Mouse (Mus musculus): ENCODE data around the gene Cabp7. TPM values are rescaled to one million over a fixed set of nuclear protein-coding genes. Genes with fewer than 3 reads are reported as not detected.

The Cabp7 gene
- total RNA-seq (2021): 1 to 10 TPM; 4.5 to 5.5 TPM

DNA sequence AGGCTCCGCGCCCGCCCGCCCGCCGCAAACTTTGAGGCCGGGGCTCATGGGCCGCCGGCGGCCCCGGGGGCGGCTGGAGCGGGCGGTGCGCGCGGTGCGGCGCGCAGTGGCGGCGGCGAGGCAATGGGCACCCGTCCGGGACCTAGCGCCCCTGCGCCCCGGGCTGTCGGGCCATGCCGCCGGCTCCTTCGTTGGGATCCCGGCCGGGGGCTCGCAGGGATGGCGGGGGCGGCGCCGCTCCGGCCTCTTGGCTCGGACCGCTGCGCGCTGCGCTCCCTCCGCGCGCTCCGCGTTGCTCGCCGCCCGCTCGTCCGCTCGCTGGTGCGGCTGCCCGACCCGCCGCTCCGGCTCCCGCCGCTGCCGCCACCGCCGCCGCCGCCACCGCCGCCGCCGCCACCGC lies at the start of gene Cabp7:
Cabp7 (minus strand) TSS at position 46 of the 400 bp plus-strand sequence.
- intact Hi-C loops (cut with DNase I): loop anchor here (5.0 kb wide), 1 partner anchor 66 kb away; no protein-coding TSS in a partner anchor
- DNase-seq (ENCODE audit: extremely low spot score in 1 of 2, low spot score in 2 of 2): no peak

DNA sequence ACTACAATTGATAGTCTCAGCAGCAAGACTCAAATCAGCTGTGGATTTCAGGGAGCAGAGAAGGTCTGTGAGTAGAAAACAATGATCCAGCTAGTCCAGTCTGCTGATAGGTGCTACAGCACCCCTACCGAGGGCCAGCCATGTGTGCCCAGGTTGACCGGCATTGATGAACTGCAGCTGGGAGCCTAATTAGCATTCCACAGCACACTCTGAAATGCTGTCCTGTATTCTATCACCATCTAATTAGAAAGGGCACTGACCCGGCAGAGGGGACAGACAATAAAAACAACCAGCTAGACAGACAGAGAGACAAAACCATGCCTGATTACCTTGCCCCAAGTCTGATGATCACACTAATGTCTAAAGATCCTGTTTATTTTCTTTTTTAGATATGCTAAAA lies 46.4 kb upstream of the Cabp7 start:
- intact Hi-C loops (cut with DNase I): no loop called here
- no peak for DNase-seq (ENCODE audit: extremely low spot score in 1 of 2, low spot score in 2 of 2)

DNA sequence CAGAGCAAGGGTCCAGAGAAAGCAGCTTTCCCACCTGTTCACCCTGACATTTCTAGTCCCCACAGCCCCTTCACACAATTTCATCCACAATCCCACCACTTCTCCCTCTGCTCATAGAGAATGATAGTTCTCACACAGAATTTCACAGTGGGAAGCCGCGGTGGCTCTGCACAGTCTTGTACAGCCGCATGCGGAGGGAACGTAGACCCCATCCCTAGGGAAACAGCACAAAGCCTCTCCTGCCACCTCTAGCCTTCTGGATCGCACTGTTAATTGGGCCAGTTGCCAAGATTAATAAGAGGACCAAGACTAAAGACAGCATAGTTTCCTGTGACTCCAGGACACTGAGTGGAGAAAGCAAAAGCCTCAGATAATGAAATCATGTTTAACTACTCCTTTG lies 45.0 kb upstream of the Cabp7 start:
- no peak for DNase-seq (ENCODE audit: extremely low spot score in 1 of 2, low spot score in 2 of 2)
- intact Hi-C loops (cut with DNase I): no loop called here

DNA sequence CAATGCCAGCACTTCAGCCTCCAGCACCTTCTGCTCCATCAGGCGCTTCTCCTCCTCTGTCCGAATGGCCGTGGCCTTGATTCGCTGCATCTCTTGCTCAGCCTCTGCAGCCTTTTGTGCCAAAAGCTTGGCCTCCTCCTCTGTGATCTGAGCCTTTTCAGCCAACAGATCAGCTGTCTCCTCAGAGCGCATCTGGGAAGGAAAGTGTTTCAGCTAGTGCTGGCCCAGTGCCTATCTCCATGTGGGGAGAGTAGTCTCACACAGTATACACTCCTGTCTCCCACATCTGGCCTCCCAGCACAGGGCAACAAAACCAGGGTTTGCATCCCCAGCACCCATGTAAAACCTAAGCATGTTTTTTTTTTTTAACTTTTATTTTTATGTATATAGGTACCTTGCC lies 43.1 kb upstream of the Cabp7 start:
- DNase-seq (ENCODE audit: extremely low spot score in 1 of 2, low spot score in 2 of 2): no peak
- intact Hi-C loops (cut with DNase I): no loop called here

DNA sequence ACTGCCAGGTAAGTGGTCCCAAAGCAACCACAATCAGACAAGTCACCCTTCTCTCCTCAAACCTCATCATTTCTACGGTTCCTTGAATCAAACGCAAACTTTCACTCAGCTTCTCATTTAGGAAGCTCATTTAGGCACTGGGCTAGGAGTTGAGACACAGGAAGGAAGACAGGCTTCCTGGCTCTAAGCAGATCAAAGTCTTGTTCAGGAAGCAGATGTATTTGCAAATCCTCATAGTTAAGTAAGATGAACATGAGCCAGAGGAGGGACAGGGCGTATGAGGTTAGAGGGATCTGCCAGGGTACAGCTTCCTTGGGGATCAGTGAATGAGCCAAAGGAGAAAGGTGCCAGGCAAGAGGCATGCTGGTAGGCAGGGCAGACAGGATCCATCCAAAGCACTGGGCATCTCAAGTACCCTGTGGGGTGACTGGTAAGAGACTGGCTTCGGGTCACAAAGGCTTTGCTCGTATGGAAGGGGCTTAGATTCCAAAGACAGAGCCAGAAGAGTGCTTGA lies 38.1 kb upstream of the Cabp7 start:
- no peak for DNase-seq (ENCODE audit: extremely low spot score in 1 of 2, low spot score in 2 of 2)

DNA sequence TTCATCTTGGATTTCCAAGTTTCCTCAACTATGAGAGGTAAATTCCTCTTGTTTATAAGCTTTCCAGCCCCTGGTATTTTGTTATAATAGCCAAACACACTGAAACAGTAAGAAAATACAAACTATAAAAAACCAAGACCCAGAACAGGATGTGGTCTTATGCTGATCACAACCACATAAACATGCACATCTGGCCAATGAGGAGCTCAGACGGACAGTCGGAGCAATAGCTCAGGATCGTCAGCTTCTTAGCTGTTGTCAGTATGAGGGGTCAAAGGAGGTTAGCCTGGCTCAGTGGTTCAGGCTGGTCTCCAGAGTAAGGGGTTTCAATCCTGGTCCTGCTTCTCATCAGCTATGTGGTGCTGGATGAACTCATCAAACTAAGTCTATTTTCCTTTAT lies 36.5 kb upstream of the Cabp7 start:
- no peak for DNase-seq (ENCODE audit: extremely low spot score in 1 of 2, low spot score in 2 of 2)
- intact Hi-C loops (cut with DNase I): no loop called here

More for the DNA sequence above, 38.1 kb upstream of the Cabp7 start:
- intact Hi-C loops (cut with DNase I): no loop called here

DNA sequence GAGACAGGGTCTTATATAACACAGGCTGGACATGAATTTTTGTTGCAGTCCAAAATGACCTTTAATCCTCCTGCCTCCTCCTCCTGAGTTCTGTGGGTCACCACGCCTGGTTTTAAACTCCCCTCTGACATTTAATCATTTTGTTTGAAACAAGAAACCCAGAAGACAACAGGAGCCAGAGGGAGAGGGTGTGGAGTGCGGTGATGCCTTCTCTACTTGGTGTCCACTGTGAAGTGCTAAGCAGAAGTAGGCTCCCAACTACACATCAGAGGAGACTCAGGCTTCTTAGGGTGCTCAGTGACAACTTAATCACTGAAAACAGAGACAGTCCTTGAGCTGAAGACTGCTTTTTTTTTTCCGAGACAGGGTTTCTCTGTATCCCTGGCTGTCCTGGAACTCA lies 34.3 kb upstream of the Cabp7 start:
- intact Hi-C loops (cut with DNase I): no loop called here
- no peak for DNase-seq (ENCODE audit: extremely low spot score in 1 of 2, low spot score in 2 of 2)

DNA sequence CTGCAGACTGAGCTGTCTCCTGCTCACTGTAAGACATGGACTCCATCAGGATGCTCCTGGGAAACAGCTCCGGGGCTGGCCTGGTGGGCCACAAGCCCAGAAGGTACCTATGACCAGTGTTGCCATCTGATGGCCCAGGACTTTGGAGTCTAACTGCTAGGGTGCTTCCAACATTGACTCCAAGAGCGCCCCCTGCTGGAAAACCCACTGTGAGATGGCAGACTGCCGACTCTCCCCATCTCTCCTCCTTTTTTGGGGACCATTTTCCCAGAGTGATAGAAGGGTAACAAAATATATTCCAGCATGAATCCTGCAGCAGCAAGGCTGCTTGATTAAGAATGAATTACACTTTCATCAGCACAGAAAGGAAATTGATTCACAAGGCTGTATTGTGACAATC lies 26.3 kb upstream of the Cabp7 start:
- DNase-seq (ENCODE audit: extremely low spot score in 1 of 2, low spot score in 2 of 2): peak in 1 of 2 experiments; percentile 67
- intact Hi-C loops (cut with DNase I): no loop called here

DNA sequence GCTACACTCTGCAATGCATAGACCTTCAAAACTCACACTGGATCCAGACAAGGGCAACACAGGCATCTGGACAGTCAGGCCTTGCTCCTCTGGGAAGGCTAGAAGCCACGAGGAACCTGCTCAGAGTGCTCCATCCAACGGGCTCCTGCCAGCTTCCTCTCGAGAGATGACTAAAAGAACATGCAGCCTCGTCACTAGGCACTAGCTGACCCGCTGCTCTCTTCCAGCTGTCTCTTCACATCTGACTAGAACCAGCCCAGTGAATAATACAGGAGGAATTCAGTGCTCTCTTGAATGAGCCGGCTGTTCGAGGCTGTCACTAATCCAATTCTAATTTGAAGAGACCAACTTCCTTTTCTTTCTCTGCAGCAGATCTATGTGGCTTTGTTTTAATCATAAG lies 25.2 kb upstream of the Cabp7 start:
- no peak for DNase-seq (ENCODE audit: extremely low spot score in 1 of 2, low spot score in 2 of 2)
- intact Hi-C loops (cut with DNase I): no loop called here

DNA sequence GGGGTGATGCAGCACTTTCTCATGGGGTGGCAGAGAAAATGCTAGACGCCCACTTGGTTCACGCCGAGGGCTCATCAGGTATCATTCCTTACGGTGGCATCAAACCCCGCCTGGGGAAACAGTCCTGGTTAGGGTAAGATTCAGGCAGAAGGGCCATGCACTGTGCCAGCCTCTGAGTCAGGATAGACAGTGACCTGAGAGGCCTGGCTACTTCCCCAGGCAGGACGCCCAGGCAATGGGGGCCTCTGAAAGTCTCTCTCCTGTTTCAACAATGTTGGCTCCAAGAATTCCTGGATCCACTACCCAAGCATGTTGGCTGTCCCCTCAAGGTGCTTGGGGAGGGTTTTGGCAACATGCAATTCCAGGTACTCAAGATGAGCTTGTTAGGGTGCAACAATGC lies 23.3 kb upstream of the Cabp7 start:
- no peak for DNase-seq (ENCODE audit: extremely low spot score in 1 of 2, low spot score in 2 of 2)
- intact Hi-C loops (cut with DNase I): no loop called here

DNA sequence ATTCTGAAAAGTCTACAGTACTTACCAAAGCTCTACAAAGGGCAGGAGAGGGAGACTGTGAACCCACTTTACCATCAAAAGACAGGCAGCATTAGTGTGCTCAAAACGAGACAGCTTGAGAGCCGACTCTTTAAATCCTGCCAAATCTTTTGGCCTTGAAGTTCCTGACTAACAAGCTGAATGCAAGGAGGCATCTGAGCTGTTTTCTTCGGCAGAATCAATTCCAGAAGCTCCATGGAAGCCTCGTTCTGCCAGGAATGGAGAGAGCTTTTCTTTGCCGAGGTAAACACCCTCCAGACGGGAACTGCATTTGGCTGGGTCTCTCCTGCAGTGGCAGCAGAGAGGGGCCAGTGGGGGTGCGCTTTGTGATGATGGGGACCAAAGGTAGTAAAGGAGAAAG lies 22.7 kb upstream of the Cabp7 start:
- DNase-seq (ENCODE audit: extremely low spot score in 1 of 2, low spot score in 2 of 2): peak in 1 of 2 experiments; percentile 36
- intact Hi-C loops (cut with DNase I): no loop called here

DNA sequence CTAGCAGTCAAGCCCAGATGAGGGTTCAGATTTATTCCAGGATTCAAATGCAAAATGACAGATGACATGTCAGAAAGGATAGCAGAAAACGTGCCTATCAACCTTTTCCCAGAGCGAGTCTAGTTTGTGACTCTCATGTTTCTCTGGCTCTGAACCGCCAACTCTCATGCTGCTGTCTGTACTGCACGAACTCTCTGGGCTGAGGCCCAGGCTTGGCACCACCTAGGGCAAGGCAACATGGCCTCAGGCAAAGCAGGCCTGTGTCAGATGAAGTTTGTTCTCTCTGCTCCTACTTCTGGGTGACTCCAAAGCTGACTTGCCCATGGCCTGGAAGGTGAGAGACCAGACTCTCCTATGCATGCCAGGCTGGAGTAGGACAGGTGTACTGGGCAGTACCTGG lies 21.8 kb upstream of the Cabp7 start:
- intact Hi-C loops (cut with DNase I): no loop called here
- no peak for DNase-seq (ENCODE audit: extremely low spot score in 1 of 2, low spot score in 2 of 2)

DNA sequence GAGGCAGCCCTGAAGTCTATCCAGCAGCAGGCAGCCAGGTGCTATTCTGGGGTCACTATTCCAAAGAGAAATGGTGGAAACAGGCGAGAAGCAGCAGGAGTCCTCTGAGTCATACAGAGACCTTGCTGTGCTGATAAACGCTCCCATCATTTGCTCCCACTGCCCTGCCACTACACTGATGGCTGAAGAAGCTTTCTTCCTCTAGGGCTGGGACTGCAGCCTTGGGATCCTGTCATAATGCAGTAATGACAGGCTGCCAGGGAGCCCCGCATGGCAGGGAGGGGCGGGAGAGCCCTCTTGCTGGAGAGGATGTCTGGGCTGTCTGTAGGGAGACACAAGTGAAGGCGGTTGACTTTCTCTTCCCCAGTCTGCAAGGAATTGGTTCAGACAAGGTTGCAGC lies 17.9 kb upstream of the Cabp7 start:
- intact Hi-C loops (cut with DNase I): no loop called here
- no peak for DNase-seq (ENCODE audit: extremely low spot score in 1 of 2, low spot score in 2 of 2)

DNA sequence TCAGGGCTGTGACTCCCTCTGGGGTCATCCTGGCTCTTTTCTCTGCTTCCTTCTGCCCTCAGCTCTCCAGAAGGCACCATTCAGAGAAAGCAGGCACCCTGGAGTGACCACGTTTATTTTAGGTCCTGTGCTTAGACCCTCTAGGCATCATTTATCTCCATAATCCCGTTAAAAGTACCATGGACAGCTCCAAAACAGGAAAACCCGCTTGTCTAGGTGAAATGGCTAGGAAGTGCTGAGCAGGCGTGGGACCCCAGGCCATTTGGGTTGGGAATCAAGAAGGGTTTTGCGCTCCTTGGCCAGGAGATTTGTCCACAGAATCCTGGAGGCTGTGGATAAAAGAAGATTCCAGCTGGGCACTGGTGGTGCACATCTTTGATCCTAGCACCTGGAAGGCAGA lies 17.1 kb upstream of the Cabp7 start:
- intact Hi-C loops (cut with DNase I): no loop called here
- no peak for DNase-seq (ENCODE audit: extremely low spot score in 1 of 2, low spot score in 2 of 2)

DNA sequence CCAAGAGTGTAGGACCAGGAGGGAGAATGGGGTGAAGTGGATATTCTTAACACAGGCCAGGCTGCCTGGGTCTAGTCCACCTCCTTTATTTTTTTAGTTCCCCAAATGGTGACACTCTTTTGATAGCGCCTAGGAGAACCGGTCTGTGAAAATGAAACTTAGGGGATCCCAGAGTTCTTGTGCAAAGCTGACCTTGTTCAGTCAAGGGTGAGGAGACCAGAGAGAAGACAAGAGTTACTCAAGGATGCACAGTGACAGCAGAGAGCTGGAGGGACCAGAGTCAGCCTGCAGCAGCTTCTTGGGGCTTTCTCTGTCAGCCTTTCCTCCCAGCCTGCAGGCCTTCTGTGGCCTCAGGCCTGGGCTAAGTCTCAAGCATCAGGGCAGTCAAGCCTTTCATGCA lies 15.9 kb upstream of the Cabp7 start:
- no peak for DNase-seq (ENCODE audit: extremely low spot score in 1 of 2, low spot score in 2 of 2)
- intact Hi-C loops (cut with DNase I): no loop called here

DNA sequence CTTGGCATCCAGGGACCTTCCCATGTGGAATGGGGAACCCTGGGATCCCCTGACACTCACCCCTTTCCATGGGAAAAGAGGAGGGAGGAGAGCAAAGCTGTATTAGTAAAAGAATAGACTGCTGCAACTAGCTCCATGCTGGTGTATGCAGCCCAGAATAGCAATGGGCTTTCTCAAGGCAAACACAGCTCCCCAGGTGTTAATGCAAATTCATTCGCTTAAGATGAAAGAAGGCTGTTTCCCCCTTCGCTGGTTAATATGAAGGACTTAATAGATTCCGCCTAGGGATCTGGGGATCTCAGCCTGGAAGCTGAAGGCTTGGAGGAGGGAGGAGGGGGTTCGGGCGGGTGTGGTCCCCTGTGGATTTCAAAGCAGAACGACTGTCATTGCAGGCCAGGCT lies 15.4 kb upstream of the Cabp7 start:
- DNase-seq (ENCODE audit: extremely low spot score in 1 of 2, low spot score in 2 of 2): no peak
- intact Hi-C loops (cut with DNase I): no loop called here

DNA sequence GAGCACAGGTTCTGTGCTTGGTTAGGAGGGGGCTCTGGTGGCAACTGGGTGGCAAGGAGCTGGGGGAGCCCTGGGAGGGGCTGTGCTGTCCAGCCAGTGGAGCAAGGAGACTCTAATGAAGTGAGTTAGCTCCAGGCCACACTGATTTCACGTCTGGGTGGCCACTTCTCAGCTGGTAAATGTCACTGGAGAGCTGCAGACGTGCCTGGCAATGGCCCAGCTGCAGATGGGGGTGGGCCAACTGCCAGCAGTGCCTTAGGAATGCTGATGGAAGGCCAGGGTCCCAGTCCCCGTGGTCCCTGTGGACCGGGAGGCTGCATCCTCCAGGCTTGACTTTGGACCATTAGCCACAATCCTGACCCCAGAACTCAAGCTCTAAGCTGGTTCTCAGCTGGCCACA lies 13.9 kb upstream of the Cabp7 start:
- peak in 1 of 2 experiments; percentile 55 for DNase-seq (ENCODE audit: extremely low spot score in 1 of 2, low spot score in 2 of 2)
- intact Hi-C loops (cut with DNase I): no loop called here

DNA sequence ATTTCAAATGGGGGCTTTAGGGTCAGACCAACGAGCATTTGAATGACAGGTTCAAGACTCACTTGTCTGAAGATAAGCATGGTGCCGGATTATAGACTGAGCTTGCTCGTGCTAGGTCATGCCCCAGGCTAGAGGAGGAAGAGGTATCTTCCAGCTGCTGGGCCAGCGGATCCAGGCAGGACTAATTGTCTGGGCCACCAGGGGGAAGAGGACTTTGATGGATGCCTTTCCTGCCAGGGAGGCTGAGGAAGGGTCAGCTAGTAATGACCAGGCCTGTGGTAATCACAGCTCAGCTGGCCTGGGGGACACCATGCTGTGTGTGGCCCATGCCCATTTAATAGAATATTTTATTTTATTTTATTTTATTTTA lies 11.2 kb upstream of the Cabp7 start:
- no peak for DNase-seq (ENCODE audit: extremely low spot score in 1 of 2, low spot score in 2 of 2)
- intact Hi-C loops (cut with DNase I): no loop called here

DNA sequence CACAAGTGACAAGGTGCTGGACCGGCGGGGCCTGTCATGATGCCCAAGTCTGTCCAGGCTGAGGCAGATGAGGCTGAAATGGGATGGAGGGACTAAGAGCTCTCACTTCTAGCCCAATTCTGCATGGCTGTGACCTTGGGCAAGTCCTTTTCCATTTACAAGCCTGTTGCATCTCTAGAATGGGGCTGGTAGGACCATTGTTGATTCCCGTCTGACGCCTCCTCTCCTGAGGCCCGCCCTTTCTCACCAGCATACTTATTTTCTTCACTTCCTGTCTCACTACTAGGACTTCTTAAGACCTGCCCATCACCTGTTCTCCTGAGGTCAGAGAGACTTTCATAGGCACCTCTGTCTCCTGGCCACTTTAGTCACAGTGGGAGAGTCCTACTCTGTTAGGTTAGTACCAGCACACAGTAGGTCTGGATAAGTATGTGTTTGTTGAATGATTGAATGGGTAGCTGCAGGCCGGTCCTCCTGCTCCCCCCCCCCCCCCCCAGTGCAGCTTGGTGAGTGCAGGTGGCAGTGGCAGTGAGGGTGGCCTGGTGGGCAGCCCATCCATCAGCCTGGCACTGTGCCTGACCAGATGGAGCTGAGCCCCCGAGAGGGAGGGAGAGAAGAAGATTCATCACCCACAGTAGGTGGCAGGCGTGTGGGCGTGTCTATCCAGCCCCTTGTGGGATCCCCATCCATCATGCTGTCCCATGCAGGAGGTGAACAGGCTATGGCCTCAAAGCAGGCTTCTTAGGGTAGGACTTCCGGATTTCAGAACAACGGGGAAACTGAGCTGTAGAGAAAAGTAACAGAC lies 10.6 kb upstream of the Cabp7 start:
- intact Hi-C loops (cut with DNase I): no loop called here
- DNase-seq (ENCODE audit: extremely low spot score in 1 of 2, low spot score in 2 of 2): no peak

DNA sequence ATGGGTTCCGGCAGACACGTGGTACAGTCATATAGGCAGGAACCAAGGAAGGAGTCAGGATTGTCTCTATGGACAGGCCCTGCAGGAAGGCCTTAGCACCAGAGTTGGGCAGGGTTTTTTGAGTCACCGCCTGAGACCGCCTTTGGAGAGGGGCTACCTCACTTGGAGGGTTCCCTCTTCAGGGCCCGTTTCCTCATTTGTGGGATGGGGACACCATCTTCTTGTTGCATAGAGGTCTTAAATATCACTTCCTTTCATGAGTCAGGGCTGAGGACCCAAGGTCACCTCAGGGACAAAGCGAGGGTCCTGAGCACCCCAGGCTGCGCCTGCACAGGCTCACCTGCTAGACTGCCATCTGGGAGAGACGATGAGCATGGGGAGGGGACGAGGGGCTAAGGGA lies 9.9 kb upstream of the Cabp7 start:
- intact Hi-C loops (cut with DNase I): no loop called here
- DNase-seq (ENCODE audit: extremely low spot score in 1 of 2, low spot score in 2 of 2): no peak

DNA sequence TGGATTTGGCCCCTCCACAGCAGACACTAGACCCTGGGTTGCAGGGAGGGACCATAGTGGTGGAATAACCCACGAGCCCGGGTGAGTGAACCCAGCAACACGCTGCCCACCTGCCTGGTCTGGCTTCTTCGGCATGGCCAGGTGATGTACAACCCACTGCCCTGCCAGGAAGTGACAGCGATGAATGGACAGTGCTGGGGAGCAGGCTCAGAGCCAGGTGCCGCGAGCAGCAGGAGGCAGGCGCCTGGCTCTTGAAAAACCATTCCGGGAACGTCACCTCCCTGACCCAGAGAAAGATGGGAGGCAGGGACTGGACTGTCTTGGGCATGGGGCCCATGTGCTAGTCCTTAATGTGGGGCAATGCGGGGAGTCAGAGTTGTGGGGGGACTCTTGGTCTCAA lies 8.3 kb upstream of the Cabp7 start:
- no peak for DNase-seq (ENCODE audit: extremely low spot score in 1 of 2, low spot score in 2 of 2)
- intact Hi-C loops (cut with DNase I): no loop called here
